Mouse (Mus musculus): ENCODE measurements around the gene Adam15.

DNA sequence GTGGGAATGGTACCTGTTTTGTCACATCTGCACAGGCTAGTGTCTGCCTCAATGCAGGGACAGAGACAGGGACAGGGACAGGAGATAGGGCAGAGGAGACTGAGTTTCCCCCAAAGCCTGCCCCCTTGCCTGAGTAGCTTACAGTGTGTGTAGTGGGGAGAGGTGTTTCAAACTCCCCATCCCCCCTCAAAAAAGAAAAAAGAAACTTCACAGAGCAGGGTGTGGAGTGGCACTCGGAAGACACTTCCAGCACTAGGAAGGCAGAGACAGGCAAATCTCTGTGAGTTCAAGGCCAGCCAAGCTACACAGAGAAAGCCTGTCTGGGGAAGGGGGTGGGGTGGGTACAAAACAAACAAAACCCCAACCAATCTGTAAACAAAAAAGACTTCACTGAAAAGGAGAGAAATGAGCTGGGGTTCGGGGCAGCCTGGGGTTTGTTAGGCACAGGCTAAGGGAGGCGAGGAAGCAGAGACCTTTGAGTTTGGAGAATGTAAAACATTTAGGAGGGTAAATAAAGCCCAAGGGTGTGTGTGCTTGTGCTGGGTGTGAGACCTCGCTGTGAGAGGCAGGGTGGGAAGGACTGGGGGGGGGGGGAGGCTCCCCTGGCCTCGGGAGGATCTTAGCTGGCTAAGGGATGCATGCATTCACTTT is 23.9 kb upstream of the Adam15 start:
- TF ChIP-seq CTCF (conservative IDR thresholded peaks at IDR 0.05; ENCODE audit: insufficient read depth, insufficient read length, low read depth, low read length): no peak
- TF ChIP-seq POLR2A (IDR thresholded peaks at IDR 0.05; ENCODE audit: low read depth, low read length): no peak

Data from kidney, adult 2 months (tissue).